Mouse (Mus musculus): Measurements from ENCODE around the gene Lpp. TPM values are rescaled to one million over a fixed set of nuclear protein-coding genes. Genes with fewer than 3 reads are reported as not detected.

Gene Lpp
- polyA plus RNA-seq, 1 experiment from 2014 or later: 20.7 TPM

- WGBS: 67% methylated on average over 6 of the region's 6 CpGs
- Histone ChIP-seq H3K27ac (replicated peaks) (no peak overlapping the region), H3K4me2 (replicated peaks) (no peak overlapping the region), H3K9ac (replicated peaks) (no peak overlapping the region), H3K9me3 (no peaks in the 10 kb centered on the region), H3K27me3 (no peaks in the 10 kb centered on the region), H3K4me3 (no peak overlapping the region), H3K4me1 (peaks cover 26% of the 10 kb centered on the region), H3K36me3 (no peaks in the 10 kb centered on the region)
- ATAC-seq (ENCODE audit: low FRiP score, low read depth): no peak
These were observed 101.2 kb downstream of the Lpp start for GRCm38 (mm10) chr16:24494531-24494930.

DNA sequence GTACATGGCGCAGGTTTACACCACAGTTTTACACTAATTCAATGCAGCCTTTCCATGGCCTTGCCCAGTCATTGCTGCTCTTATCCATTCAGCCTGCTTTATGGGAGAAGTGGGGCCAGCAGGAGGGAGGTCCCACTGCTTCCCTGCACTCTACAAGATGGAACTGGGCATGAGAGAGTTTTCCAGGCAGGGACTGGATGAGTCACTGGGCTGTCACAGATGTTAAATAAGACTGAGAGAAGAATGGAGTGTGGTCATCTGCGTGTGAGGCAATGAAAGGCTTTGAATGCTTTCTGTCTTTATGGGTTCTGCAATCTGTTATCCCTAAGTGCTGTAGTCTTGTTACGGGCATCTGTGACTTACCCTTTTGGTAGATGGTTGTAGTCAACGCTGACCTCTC is 102.2 kb downstream of the Lpp start:
- H3K9ac ChIP-seq (replicated peaks): no peak overlapping the region
- H3K4me1 ChIP-seq: peaks cover 21% of the 10 kb centered on the region
- H3K9me3 ChIP-seq: no peaks in the 10 kb centered on the region
- H3K27ac ChIP-seq (replicated peaks): no peak overlapping the region
- no peak overlapping the region for H3K4me2 ChIP-seq (replicated peaks)
- no peak for ATAC-seq (ENCODE audit: low FRiP score, low read depth)
- H3K36me3 ChIP-seq: no peaks in the 10 kb centered on the region
- 90% methylated on average over 4 of the region's 4 CpGs for WGBS
- H3K27me3 ChIP-seq: no peaks in the 10 kb centered on the region
- H3K4me3 ChIP-seq: no peak overlapping the region

GRCm38 (mm10) chr16:24496635-24497034 is 103.3 kb downstream of the Lpp start:
- ATAC-seq (ENCODE audit: low FRiP score, low read depth): no peak
- H3K27me3 ChIP-seq: no peaks in the 10 kb centered on the region
- no peak overlapping the region for H3K9ac ChIP-seq (replicated peaks)
- H3K4me1 ChIP-seq: peaks cover 9% of the 10 kb centered on the region; the same call in 1 of the 2 replicates
- H3K36me3 ChIP-seq: no peaks in the 10 kb centered on the region
- no peak overlapping the region for H3K27ac ChIP-seq (replicated peaks)
- no peak overlapping the region for H3K4me3 ChIP-seq
- 92% methylated on average over 7 of the region's 7 CpGs for WGBS
- H3K4me2 ChIP-seq (replicated peaks): no peak overlapping the region
- H3K9me3 ChIP-seq: no peaks in the 10 kb centered on the region

DNA sequence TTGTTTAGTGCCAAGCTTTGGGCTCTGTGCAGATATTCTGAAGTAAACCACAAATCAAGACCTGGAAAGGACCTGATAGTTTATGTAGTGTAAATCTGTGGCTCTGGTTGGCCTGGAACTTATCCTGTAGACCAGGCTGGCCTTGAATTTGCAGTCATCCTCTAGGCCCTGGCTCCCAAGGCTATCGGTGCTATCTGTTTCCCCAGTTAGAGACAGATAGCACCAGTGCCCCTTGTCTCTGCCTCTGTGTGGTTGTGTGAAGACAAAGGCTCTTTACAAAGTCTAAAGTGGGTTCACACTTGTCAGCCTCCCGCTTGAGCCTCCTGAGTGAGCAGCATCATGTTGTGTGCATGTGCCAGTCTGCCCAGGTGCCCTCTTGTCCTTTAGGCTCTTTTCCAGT is 104.1 kb downstream of the Lpp start:
- ATAC-seq (ENCODE audit: low FRiP score, low read depth): no peak

DNA sequence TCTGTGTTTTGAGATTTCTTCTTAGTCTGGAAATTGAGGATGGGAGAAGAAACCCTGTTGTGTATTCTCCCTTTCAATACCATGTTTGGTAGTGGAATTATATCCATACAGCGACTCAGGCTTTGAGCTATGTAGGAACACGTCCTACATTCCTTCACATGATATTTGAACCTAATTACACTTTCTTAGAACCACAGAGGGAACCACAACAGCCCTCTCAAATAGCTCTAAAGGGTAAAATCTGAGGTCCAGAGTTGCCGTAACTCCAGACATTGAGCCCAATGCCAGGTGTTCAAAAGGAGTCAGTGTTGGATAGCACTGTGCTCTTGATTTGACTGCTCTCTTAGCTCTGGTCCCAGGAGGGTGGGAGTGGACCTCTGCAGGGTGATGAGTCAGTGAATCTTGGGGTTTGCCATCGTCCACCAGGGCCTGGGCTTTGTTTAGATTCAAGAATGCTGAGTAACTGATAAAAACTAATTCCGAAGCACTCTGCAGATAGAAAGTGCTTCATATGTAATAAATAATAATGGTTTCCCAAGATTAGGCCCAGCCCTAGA is 104.9 kb downstream of the Lpp start:
- Histone ChIP-seq H3K27me3 (no peaks in the 10 kb centered on the region), H3K27ac (replicated peaks) (no peak overlapping the region), H3K36me3 (no peaks in the 10 kb centered on the region), H3K4me1 (no peaks in the 10 kb centered on the region), H3K9ac (replicated peaks) (no peak overlapping the region), H3K4me2 (replicated peaks) (no peak overlapping the region), H3K9me3 (no peaks in the 10 kb centered on the region), H3K4me3 (no peak overlapping the region)
- no peak for ATAC-seq (ENCODE audit: low FRiP score, low read depth)
- WGBS: 83% methylated on average over 5 of the region's 5 CpGs

More for the DNA sequence above, 104.1 kb downstream of the Lpp start:
- H3K27me3 ChIP-seq: no peaks in the 10 kb centered on the region
- no peaks in the 10 kb centered on the region for H3K9me3 ChIP-seq
- H3K4me2 ChIP-seq (replicated peaks): no peak overlapping the region
- no peaks in the 10 kb centered on the region for H3K36me3 ChIP-seq
- peaks cover 5% of the 10 kb centered on the region; the same call in 1 of the 2 replicates for H3K4me1 ChIP-seq
- no peak overlapping the region for H3K9ac ChIP-seq (replicated peaks)
- H3K4me3 ChIP-seq: no peak overlapping the region
- 82% methylated on average over 2 of the region's 2 CpGs for WGBS
- no peak overlapping the region for H3K27ac ChIP-seq (replicated peaks)

- WGBS: 66% methylated on average over 6 of the region's 6 CpGs
- Histone ChIP-seq H3K4me1 (no peaks in the 10 kb centered on the region), H3K9ac (replicated peaks) (no peak overlapping the region), H3K9me3 (no peaks in the 10 kb centered on the region), H3K4me2 (replicated peaks) (no peak overlapping the region), H3K36me3 (no peaks in the 10 kb centered on the region), H3K27me3 (no peaks in the 10 kb centered on the region), H3K27ac (replicated peaks) (no peak overlapping the region), H3K4me3 (no peak overlapping the region)
- ATAC-seq (ENCODE audit: low FRiP score, low read depth): no peak
These were observed 107.9 kb downstream of the Lpp start for GRCm38 (mm10) chr16:24501197-24501596.

GRCm38 (mm10) chr16:24501628-24502294 is 108.5 kb downstream of the Lpp start:
- WGBS: 80% methylated on average over 11 of the region's 11 CpGs
- Histone ChIP-seq H3K4me3 (no peak overlapping the region), H3K36me3 (no peaks in the 10 kb centered on the region), H3K9ac (replicated peaks) (no peak overlapping the region), H3K27me3 (no peaks in the 10 kb centered on the region), H3K4me1 (no peaks in the 10 kb centered on the region), H3K27ac (replicated peaks) (no peak overlapping the region), H3K9me3 (no peaks in the 10 kb centered on the region), H3K4me2 (replicated peaks) (no peak overlapping the region)
- no peak for ATAC-seq (ENCODE audit: low FRiP score, low read depth)

DNA sequence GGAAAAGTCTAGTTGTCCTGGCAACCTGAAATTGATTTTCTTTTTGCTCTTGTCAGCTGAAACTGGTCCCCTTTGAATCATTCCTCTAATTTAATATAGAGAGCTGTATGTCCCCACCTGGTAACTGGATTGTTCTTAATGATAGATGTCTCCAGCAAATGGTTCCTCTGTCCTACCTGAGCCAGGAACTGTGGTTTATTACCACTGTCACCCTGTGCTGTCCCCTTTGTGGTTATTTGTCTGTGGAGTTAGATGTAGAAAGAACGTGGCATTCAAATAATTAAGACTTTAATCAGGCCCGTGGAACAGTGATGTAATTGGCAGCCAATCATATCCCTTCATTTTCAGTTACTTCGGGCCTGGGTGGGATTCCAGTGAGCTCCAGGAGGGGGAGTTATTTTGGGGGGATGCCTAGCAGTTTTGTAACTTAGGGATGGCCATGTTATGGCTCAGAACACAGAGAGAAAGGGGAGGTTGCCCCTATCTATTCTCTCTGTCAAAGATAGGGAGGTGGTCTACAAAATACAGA is 109.1 kb downstream of the Lpp start:
- no peak overlapping the region for H3K4me3 ChIP-seq
- H3K9me3 ChIP-seq: no peaks in the 10 kb centered on the region
- no peak for ATAC-seq (ENCODE audit: low FRiP score, low read depth)
- no peak overlapping the region for H3K4me2 ChIP-seq (replicated peaks)
- no peaks in the 10 kb centered on the region for H3K27me3 ChIP-seq
- H3K4me1 ChIP-seq: no peaks in the 10 kb centered on the region
- WGBS: 80% methylated on average over 3 of the region's 3 CpGs
- no peak overlapping the region for H3K27ac ChIP-seq (replicated peaks)
- H3K9ac ChIP-seq (replicated peaks): no peak overlapping the region
- no peaks in the 10 kb centered on the region for H3K36me3 ChIP-seq

DNA sequence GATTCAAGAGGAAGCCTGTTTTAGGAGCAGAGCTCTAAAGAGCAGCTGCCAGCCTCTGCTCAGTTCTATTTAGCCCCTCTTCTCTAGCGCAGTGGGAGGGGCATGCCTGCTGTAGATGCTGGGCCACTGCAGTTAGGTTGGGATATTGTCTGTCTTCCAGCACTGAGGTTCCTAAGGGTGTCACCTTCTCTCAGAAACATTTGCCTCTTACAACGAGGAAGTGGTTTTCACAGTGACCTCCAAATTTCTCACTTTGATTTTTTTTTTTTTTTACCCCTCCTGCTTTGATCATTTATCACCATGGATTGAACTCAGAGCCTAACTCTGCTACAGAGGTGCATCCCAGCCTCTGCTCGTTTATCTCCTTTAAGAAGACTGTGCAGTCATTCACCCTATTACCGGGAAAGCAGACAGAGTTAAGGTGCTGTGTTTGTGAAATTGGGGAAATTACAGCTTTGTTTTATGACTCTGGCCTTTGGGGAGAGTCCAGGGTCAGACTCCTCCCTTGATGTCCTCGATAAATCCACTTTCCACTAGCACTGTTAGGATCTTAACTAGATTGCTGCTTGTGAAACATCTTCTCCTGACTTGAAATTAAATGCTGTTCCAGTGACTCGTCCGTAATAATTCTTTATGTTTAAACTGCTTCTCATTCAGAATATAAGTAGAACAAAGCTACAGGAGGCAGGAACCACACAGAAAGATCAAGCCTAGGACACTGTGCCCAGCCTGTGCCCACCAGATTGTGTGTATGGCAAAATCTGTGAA is 111.7 kb downstream of the Lpp start:
- no peak for ATAC-seq (ENCODE audit: low FRiP score, low read depth)
- WGBS: 83% methylated on average over 7 of the region's 7 CpGs
- Histone ChIP-seq H3K27me3 (no peaks in the 10 kb centered on the region), H3K9ac (replicated peaks) (no peak overlapping the region), H3K9me3 (no peaks in the 10 kb centered on the region), H3K4me3 (no peak overlapping the region), H3K36me3 (no peaks in the 10 kb centered on the region), H3K4me2 (replicated peaks) (no peak overlapping the region), H3K27ac (replicated peaks) (no peak overlapping the region), H3K4me1 (no peaks in the 10 kb centered on the region)

GRCm38 (mm10) chr16:24506237-24506636 is 112.9 kb downstream of the Lpp start:
- Histone ChIP-seq H3K9me3 (no peaks in the 10 kb centered on the region), H3K4me3 (no peak overlapping the region), H3K4me2 (replicated peaks) (no peak overlapping the region), H3K36me3 (no peaks in the 10 kb centered on the region), H3K4me1 (no peaks in the 10 kb centered on the region), H3K9ac (replicated peaks) (no peak overlapping the region), H3K27ac (replicated peaks) (no peak overlapping the region), H3K27me3 (no peaks in the 10 kb centered on the region)
- 97% methylated on average over 2 of the region's 2 CpGs for WGBS
- ATAC-seq (ENCODE audit: low FRiP score, low read depth): no peak

- Histone ChIP-seq H3K9ac (replicated peaks) (no peak overlapping the region), H3K4me2 (replicated peaks) (no peak overlapping the region), H3K4me1 (no peaks in the 10 kb centered on the region), H3K27ac (replicated peaks) (no peak overlapping the region), H3K27me3 (no peaks in the 10 kb centered on the region), H3K4me3 (no peak overlapping the region), H3K9me3 (no peaks in the 10 kb centered on the region), H3K36me3 (no peaks in the 10 kb centered on the region)
- WGBS: 65% methylated on average over 4 of the region's 4 CpGs
- no peak for ATAC-seq (ENCODE audit: low FRiP score, low read depth)
These were observed 113.4 kb downstream of the Lpp start for GRCm38 (mm10) chr16:24506740-24507139.

DNA sequence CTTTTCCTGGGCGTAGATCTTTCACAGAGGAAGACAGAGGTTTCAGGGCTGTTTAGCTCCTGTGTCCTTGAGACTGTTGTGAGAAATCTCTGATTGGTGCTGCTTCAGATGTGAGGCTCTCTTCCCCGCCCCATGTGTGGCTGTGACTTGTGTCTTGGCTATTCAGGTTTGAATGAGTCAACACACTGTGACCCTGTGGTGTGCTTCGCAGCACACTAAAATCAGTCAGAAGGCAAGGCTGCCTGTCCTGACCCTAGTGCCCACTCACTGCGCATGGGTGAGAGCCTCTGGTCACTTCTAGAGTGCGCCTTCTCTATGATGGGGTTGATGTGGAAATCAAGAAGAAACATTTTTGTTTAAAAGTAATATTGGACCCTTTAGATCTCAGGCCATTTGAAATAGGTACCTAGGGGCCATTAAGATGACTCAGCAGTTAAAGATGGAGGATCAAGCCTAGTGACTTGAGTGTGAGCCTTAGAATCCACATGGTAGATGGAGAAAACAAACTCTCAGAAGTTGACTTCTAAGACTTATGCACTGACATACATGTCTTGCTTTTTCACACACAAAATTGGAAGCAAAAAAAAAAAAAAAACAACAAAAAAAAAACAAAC is 114.7 kb downstream of the Lpp start:
- Histone ChIP-seq H3K4me2 (replicated peaks) (no peak overlapping the region), H3K36me3 (no peaks in the 10 kb centered on the region), H3K4me1 (no peaks in the 10 kb centered on the region), H3K9ac (replicated peaks) (no peak overlapping the region), H3K27ac (replicated peaks) (no peak overlapping the region), H3K27me3 (no peaks in the 10 kb centered on the region), H3K9me3 (no peaks in the 10 kb centered on the region), H3K4me3 (no peak overlapping the region)
- 90% methylated on average over 5 of the region's 5 CpGs for WGBS
- ATAC-seq (ENCODE audit: low FRiP score, low read depth): no peak
